Mouse (Mus musculus) midbrain, embryonic 16.5 days (tissue): ENCODE results near the gene Slc24a1. TPM values are rescaled to one million over a fixed set of nuclear protein-coding genes. Genes with fewer than 3 reads are reported as not detected.

Experiments used
- ATAC-seq: fragments of 200-750 bp; cut with Nextera tagmentation; 2 replicates; pipeline ENCODE4 v1.8.0; 2017; ENCODE audit warnings: moderate TSS enrichment
- H3K27ac ChIP-seq: fragments of 300-500 bp; sonication (generic); 2 replicates; pipeline ENCODE4 v1.5.1; 2014; ENCODE audit warnings: mild to moderate bottlenecking, low read length, mixed read lengths
- H3K27me3 ChIP-seq: fragments of 300-500 bp; sonication (generic); 2 replicates; pipeline ENCODE4 v1.6.1; 2014; ENCODE audit warnings: low read depth, low read length, mixed read lengths; ENCODE audit not compliant: control insufficient read depth, insufficient read depth
- H3K36me3 ChIP-seq: fragments of 300-500 bp; sonication (generic); 2 replicates; pipeline ENCODE4 v1.6.1; 2014; ENCODE audit warnings: mild to moderate bottlenecking, low read length, moderate library complexity, mixed read lengths; ENCODE audit not compliant: control insufficient read depth, insufficient read depth
- H3K4me1 ChIP-seq: fragments of 300-500 bp; sonication (generic); 2 replicates; pipeline ENCODE4 v1.6.1; 2014; ENCODE audit warnings: mild to moderate bottlenecking, low read length, mixed read lengths; ENCODE audit not compliant: control insufficient read depth, insufficient read depth
- H3K4me2 ChIP-seq: fragments of 300-500 bp; sonication (generic); 2 replicates; pipeline ENCODE4 v1.6.1; 2014; ENCODE audit warnings: mild to moderate bottlenecking, low read length, mixed read lengths
- H3K4me3 ChIP-seq: fragments of 300-500 bp; sonication (generic); 2 replicates; pipeline ENCODE4 v1.5.1; 2014; ENCODE audit warnings: low read depth, mild to moderate bottlenecking, low read length, moderate library complexity, mixed read lengths
- H3K9ac ChIP-seq: fragments of 300-500 bp; sonication (generic); 2 replicates; pipeline ENCODE4 v1.6.1; 2014; ENCODE audit warnings: low read depth, low read length, mixed read lengths
- H3K9me3 ChIP-seq: fragments of 300-500 bp; sonication (generic); replicated peaks from 2 replicates; pipeline ENCODE4 v1.6.1; 2014; ENCODE audit warnings: mild to moderate bottlenecking, low read length, mixed read lengths; ENCODE audit not compliant: control insufficient read depth, poor library complexity, severe bottlenecking
- WGBS: fragments of 180-500 bp; shearing (Covaris S2); extraction: QIAGEN DNeasy Blood & Tissue Kit; methylation state at CpG from one replicate; pipeline ENCODE4 v1.1.7; 2014; 5-methylcytosine and 5-hydroxymethylcytosine counted together
- microRNA-seq: library from miRNA; unstranded; fragments of <30 nt; microRNA quantifications from one replicate; pipeline ENCODE4, GENCODE M21; 2017
- polyA plus RNA-seq: library from polyadenylated mRNA; unstranded; fragments of >200 nt; fragmentation: Nextera tagmentation; extraction: Ambion mirVana; gene quantifications from 2 replicates; pipeline ENCODE4 v1.2.1, GENCODE M21; 2015

Gene Slc24a1
- polyA plus RNA-seq, 1 experiment from 2014 or later = 0.20 TPM

DNA sequence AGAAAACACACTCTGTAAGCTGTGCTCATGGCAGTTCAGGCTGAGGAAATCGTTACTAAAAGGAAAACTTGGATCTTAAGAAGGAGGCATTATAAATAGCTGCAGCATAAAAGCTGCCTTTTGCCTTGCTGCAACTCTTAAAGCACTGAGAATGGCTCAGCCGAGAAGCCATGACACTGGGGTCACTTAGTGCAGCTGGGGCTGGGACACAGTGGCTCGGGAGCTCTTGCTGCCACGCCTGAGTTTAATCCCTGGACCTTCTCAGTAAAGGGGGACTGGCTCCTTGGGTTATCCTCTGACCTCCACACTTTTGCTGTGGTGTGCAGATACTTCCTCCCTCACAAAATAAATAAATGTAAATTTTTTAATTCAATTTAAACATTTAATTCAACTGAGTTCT, 48.5 kb downstream of the Slc24a1 start:
- no peak overlapping the region for H3K4me3 ChIP-seq
- no peak for ATAC-seq
- peaks cover 5% of the 10 kb centered on the region for H3K36me3 ChIP-seq
- WGBS = 33% methylated on average over 4 of the region's 4 CpGs
- H3K9ac ChIP-seq = no peak overlapping the region
- H3K4me1 ChIP-seq = no peaks in the 10 kb centered on the region
- H3K9me3 ChIP-seq = no peaks in the 10 kb centered on the region
- no peak overlapping the region for H3K4me2 ChIP-seq
- H3K27ac ChIP-seq = no peak overlapping the region
- no peaks in the 10 kb centered on the region for H3K27me3 ChIP-seq

DNA sequence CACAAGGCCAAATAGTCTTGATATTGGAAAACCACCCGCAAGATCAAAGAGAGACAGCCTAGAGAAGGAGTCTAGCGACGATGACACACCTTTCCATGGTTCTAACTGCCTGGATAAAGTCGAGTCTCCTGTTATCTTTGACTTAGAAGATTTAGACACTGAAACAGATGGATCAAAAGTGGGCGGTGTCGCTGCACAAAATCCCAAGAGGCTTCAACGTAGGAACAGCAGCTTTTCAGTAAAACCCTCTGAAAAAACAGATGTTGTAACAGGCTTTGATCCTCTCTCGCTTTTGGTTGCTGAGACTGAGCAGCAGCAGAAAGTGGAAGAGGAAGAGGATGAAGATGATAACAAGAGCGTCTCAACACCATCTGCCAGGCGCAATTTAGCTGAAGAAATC, 54.8 kb downstream of the Slc24a1 start:
- no peak for ATAC-seq
- no peaks in the 10 kb centered on the region for H3K4me1 ChIP-seq

DNA sequence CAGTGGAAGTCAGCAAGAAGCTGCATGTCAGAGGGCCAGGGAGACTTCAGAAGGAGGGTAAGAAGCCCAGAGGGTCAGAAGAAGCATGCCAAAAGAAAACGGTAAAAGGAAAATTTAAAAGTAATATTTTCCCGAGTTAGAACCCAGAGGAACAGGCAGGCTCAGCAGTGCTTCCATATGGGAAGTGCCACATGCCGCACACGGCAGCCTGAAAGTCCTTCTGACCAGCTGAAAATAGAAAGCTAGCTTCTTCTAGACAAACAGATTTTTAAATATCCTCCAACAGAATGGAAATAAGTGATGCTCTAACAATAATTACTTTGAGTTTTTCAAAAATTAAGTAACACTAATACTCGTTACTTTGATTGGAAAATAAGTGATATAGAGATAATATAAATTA, 65.4 kb downstream of the Slc24a1 start:
- WGBS = 88% methylated on average over 5 of the region's 5 CpGs
- no peak for ATAC-seq
- no peak overlapping the region for H3K9ac ChIP-seq

More for the DNA sequence above, 54.8 kb downstream of the Slc24a1 start:
- 85% methylated on average over 10 of the region's 10 CpGs for WGBS
- no peaks in the 10 kb centered on the region for H3K9me3 ChIP-seq
- no peak overlapping the region for H3K27ac ChIP-seq
- H3K4me2 ChIP-seq = no peak overlapping the region
- H3K27me3 ChIP-seq = no peaks in the 10 kb centered on the region
- no peak overlapping the region for H3K9ac ChIP-seq
- no peak overlapping the region for H3K4me3 ChIP-seq
- peaks cover 13% of the 10 kb centered on the region for H3K36me3 ChIP-seq

More for the DNA sequence above, 65.4 kb downstream of the Slc24a1 start:
- H3K4me3 ChIP-seq = no peak overlapping the region
- no peaks in the 10 kb centered on the region for H3K27me3 ChIP-seq
- H3K4me1 ChIP-seq = no peaks in the 10 kb centered on the region
- 0 out of 2 replicates have a peak, but pooled peaks cover 2% of the 10 kb centered on the region for H3K36me3 ChIP-seq
- H3K9me3 ChIP-seq = no peaks in the 10 kb centered on the region
- H3K27ac ChIP-seq = no peak overlapping the region
- H3K4me2 ChIP-seq = no peak overlapping the region

Small RNA genes lying within 50 kb of the gene (microRNA-seq; reads per million reads assigned to microRNA genes)
- not detected for gene Gm25640

Other genes with a start within 250 kb of the Slc24a1 start
- gene Rab11a, start 213.8 kb downstream of the Slc24a1 start, polyA plus RNA-seq = 439 and 482 TPM in 2 replicates
- gene Dennd4a, start 140.3 kb downstream of the Slc24a1 start, polyA plus RNA-seq = 9.6 and 10.2 TPM in 2 replicates
- 35.1 and 37.1 TPM in 2 replicates for gene Ints14, start 9.3 kb upstream of the Slc24a1 start, polyA plus RNA-seq
- 241 and 246 TPM in 2 replicates for gene Hacd3, start 70.1 kb upstream of the Slc24a1 start, polyA plus RNA-seq
- gene Dpp8, start 80.8 kb upstream of the Slc24a1 start, polyA plus RNA-seq = 39.3 and 42.7 TPM in 2 replicates
- 13.4 and 15.9 TPM in 2 replicates for gene Igdcc4, start 149.9 kb upstream of the Slc24a1 start, polyA plus RNA-seq
- 8.7 and 9.1 TPM in 2 replicates for gene Igdcc3, start 189.6 kb upstream of the Slc24a1 start, polyA plus RNA-seq
- 8.5 and 9.0 TPM in 2 replicates for gene Parp16, start 243.7 kb upstream of the Slc24a1 start, polyA plus RNA-seq